18 mouse cellular contexts compared by ENCODE assay signal in genomic region chr9:48816678-48817398, GRCm38 (mm10). TPM values are rescaled to one million over a fixed set of nuclear protein-coding genes. Genes with fewer than 3 reads are reported as not detected.
DNase-seq lines count a peak whose midpoint lies in the region; ATAC-seq and TF ChIP-seq lines count a peak whose summit lies in the region.
"Had no signal": no experiment of that assay in that cellular context is flagged by ENCODE, and none has a peak within 500 bp of the region (broad histone marks: within the 10 kb centered on the region; RNA-seq: fewer than 3 reads in every experiment).

No protein-coding gene starts in this region.

- peak overlapping the region; percentile 44 for H3K4me3 ChIP-seq in gastrocnemius, adult 2 months
- no peak overlapping the region for H3K4me3 ChIP-seq in heart, embryonic 15.5 days
- no peak overlapping the region for H3K4me3 ChIP-seq in lung, postnatal 0 days (ENCODE audit: low read depth, low read length)
- H3K4me3 ChIP-seq: embryonic facial prominence, embryonic 10.5 days; forebrain, embryonic 12.5 days; limb, embryonic 10.5 days; midbrain, embryonic 15.5 days; myocyte had no signal

- H3K4me1 ChIP-seq in heart, embryonic 15.5 days (replicated peaks) = peaks cover 44% of the 10 kb centered on the region
- H3K4me1 ChIP-seq in lung, postnatal 0 days (ENCODE audit: insufficient read depth, low read depth, low read length) = peaks cover 13% of the 10 kb centered on the region; the same call in 1 of the 2 replicates
- H3K4me1 ChIP-seq: midbrain, embryonic 15.5 days had no signal

- DNase-seq in gastrocnemius, adult 2 months = peak; percentile 57
- no peak for DNase-seq in gastrocnemius, postnatal 10 days
- no peak for DNase-seq in heart, postnatal 10 days
- DNase-seq in lung, postnatal 0 days (ENCODE audit: low spot score) = no peak
- DNase-seq in lung, adult 18-20 months = no peak
- DNase-seq in yolk sac, embryonic 10.5 days (ENCODE audit: low spot score) = peak; percentile 67
- DNase-seq in cerebellum, adult 11-12 months = no peak
- DNase-seq: cerebellum, adult 9-10 months; layer of hippocampus, postnatal 36 days; right cerebral cortex, postnatal 14 days had no signal

- 38% methylated on average over 10 of the region's 10 CpGs for WGBS in heart, embryonic 15.5 days
- WGBS in lung, postnatal 0 days = 41% methylated on average over 10 of the region's 10 CpGs

- H3K27ac ChIP-seq in gastrocnemius, adult 2 months = peak overlapping the region; percentile 96
- H3K27ac ChIP-seq in heart, embryonic 15.5 days = peak overlapping the region; percentile 47; the same call in 1 of the 2 replicates
- 0 out of 2 replicates have a peak overlapping the region, but pooled peaks have one; percentile 5 for H3K27ac ChIP-seq in lung, postnatal 0 days (ENCODE audit: low read length)
- H3K27ac ChIP-seq: embryonic facial prominence, embryonic 10.5 days; forebrain, embryonic 12.5 days; limb, embryonic 10.5 days; midbrain, embryonic 15.5 days had no signal

- no peak for ATAC-seq in heart, embryonic 15.5 days (replicated peaks; ENCODE audit: insufficient number of reproducible peaks, insufficient read depth, low FRiP score, low read depth)
- ATAC-seq in lung, postnatal 0 days = peak; percentile 13; the same call in 1 of the 2 replicates
- ATAC-seq: midbrain, embryonic 15.5 days had no signal

- peaks cover 14% of the 10 kb centered on the region for H3K27me3 ChIP-seq in heart, embryonic 15.5 days
- H3K27me3 ChIP-seq in lung, postnatal 0 days (replicated peaks; ENCODE audit: insufficient read depth, low read length) = no peaks in the 10 kb centered on the region
- H3K27me3 ChIP-seq: forebrain, embryonic 12.5 days; midbrain, embryonic 15.5 days had no signal

- H3K9me3 ChIP-seq in heart, embryonic 15.5 days (replicated peaks) = no peaks in the 10 kb centered on the region
- no peaks in the 10 kb centered on the region for H3K9me3 ChIP-seq in lung, postnatal 0 days (ENCODE audit: low read length)
- H3K9me3 ChIP-seq: embryonic facial prominence, embryonic 10.5 days; forebrain, embryonic 12.5 days; G1E; limb, embryonic 10.5 days; midbrain, embryonic 15.5 days had no signal

- intact Hi-C loops in gastrocnemius, adult 2 months (cut with DNase I) = no loop called here
- intact Hi-C loops in heart, postnatal 10 days (cut with DNase I) = loop anchor here (5.0 kb wide), 1 partner anchor 80 kb away; no protein-coding TSS in a partner anchor

- H3K36me3 ChIP-seq in heart, embryonic 15.5 days = no peaks in the 10 kb centered on the region
- H3K36me3 ChIP-seq in lung, postnatal 0 days (ENCODE audit: insufficient read depth, low read length) = peaks cover 7% of the 10 kb centered on the region; the same call in 1 of the 2 replicates
- H3K36me3 ChIP-seq: embryonic facial prominence, embryonic 10.5 days; forebrain, embryonic 12.5 days; limb, embryonic 10.5 days; midbrain, embryonic 15.5 days had no signal

- peak overlapping the region; percentile 23; the same call in 1 of the 2 replicates for H3K4me2 ChIP-seq in heart, embryonic 15.5 days
- H3K4me2 ChIP-seq in lung, postnatal 0 days (replicated peaks; ENCODE audit: low read depth, low read length) = no peak overlapping the region
- H3K4me2 ChIP-seq: forebrain, embryonic 12.5 days; midbrain, embryonic 15.5 days had no signal

- no peak for TF ChIP-seq EP300 in lung, postnatal 0 days (IDR thresholded peaks at IDR 0.05)

- TF ChIP-seq CTCF in gastrocnemius, adult 2 months (IDR thresholded peaks at IDR 0.05) = no peak
- no peak for TF ChIP-seq CTCF in lung, postnatal 0 days (IDR thresholded peaks at IDR 0.05)

- no peak overlapping the region for H3K9ac ChIP-seq in heart, embryonic 15.5 days
- no peak overlapping the region for H3K9ac ChIP-seq in lung, postnatal 0 days (replicated peaks; ENCODE audit: low read depth)
- H3K9ac ChIP-seq: forebrain, embryonic 12.5 days; midbrain, embryonic 15.5 days had no signal

RNA-seq across cellular contexts. Expression of gene Zbtb16, which starts 19.2 kb away (rescaled TPM):
- 100 to 1,000 TPM; 163 to 166 TPM for total RNA-seq in gastrocnemius, adult 2 months (2021)
- 10 to 100 TPM; 24.7 to 60.1 TPM for total RNA-seq in gastrocnemius, postnatal 10 days (2021)
- 6.0 and 7.3 TPM in 2 replicates for polyA plus RNA-seq in heart, embryonic 15.5 days (2015; fragmentation: Nextera tagmentation; extraction: Ambion mirVana)
- total RNA-seq in heart, postnatal 10 days (2021) = 100 to 1,000 TPM in 1 of 2 experiments, 10 to 100 TPM in 1; 25.5 to 199 TPM
- polyA plus RNA-seq in lung, postnatal 0 days (2015; fragmentation: Nextera tagmentation; extraction: Ambion mirVana) = 3.9 and 19.7 TPM in 2 replicates
- polyA plus RNA-seq: CD4-positive, CD25-positive, alpha-beta regulatory T cell, adult 4 months; myocyte had no signal

Comparison
In these comparisons a context has a peak if more than half of its experiments do, and no peak if none do; other contexts are left out.
1. DNase-seq: peak in gastrocnemius, adult 2 months (single experiment) and yolk sac, embryonic 10.5 days (single experiment); none in gastrocnemius, postnatal 10 days (single experiment), heart, postnatal 10 days (0 of 2), lung, postnatal 0 days (single experiment), lung, adult 18-20 months (0 of 2) and cerebellum, adult 11-12 months (single experiment).
2. H3K27ac ChIP-seq: peak in every context shown above with its lines; median percentile 96 in gastrocnemius, adult 2 months; 47 in heart, embryonic 15.5 days; 5 in lung, postnatal 0 days.